ENCODE assay signal across 8 mouse cellular contexts in the genomic region with DNA sequence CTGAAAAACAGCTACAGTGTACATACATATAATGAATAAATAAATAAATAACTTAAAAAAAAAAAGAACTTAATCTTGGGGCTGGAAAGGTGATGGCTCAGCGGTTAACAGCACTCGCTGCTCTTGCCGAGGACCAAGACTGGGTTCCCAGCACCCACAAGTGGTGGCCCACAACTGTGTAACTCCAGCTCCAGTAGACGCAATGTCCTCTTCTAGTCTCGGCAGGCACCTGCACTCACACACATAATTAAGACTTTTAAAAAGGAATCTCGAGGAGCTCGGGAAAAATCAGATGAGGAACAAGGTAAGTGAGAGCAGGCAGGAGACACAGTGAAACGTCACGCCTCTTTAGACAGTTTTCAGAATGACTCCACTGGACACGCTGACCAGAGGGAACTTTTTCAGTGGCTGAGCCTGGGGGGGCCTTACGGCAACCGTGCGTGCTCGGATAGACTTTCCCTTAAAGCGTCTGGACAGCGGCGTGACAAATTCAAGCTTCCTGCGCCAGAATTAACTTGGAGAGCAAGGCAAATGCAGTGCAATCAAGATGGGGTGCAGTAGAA. TPM values are rescaled to one million over a fixed set of nuclear protein-coding genes. Genes with fewer than 3 reads are reported as not detected.
DNase-seq lines count a peak whose midpoint lies in the region; ATAC-seq and TF ChIP-seq lines count a peak whose summit lies in the region.

No protein-coding gene starts in this region.

- H3K79me2 ChIP-seq in CH12.LX (replicated peaks; ENCODE audit: control insufficient read depth, extremely low read depth, insufficient read depth, poor library complexity, severe bottlenecking): peaks cover 52% of the 10 kb centered on the region

- WGBS in heart, embryonic 14.5 days: 13% methylated on average over 18 of the region's 18 CpGs
- WGBS in embryonic facial prominence, embryonic 13.5 days: 14% methylated on average over 18 of the region's 18 CpGs
- 12% methylated on average over 18 of the region's 18 CpGs for WGBS in limb, embryonic 14.5 days

- peak overlapping the region; percentile 73 to 86 for H3K4me3 ChIP-seq in heart, embryonic 14.5 days (ENCODE audit: control insufficient read depth in 1 of 2, insufficient read depth in 1 of 2, low read depth in 1 of 2, low read length in 2 of 2)
- peak overlapping the region; percentile 73 to 99 (median 79) for H3K4me3 ChIP-seq in CH12.LX (replicated peaks in 1 of 3; ENCODE audit: low read depth in 2 of 3, low read length in 2 of 3, poor library complexity in 1 of 3)
- H3K4me3 ChIP-seq in embryonic facial prominence, embryonic 13.5 days: peak overlapping the region; percentile 94
- H3K4me3 ChIP-seq in limb, embryonic 14.5 days (replicated peaks; ENCODE audit: low read length): peak overlapping the region; percentile 86

- TF ChIP-seq EP300 in CH12.LX (IDR thresholded peaks at IDR 0.05; ENCODE audit: low read length): 0 out of 2 replicates have a peak, but pooled peaks have one; percentile 32

- 0 out of 2 replicates have a peak, but pooled peaks have one; percentile 2 for ATAC-seq in heart, embryonic 14.5 days (ENCODE audit: insufficient number of reproducible peaks, insufficient read depth, low FRiP score, low read depth)
- 0 out of 2 replicates have a peak, but pooled peaks have one; percentile 1 for ATAC-seq in embryonic facial prominence, embryonic 13.5 days (ENCODE audit: insufficient number of reproducible peaks, insufficient read depth, low FRiP score, low TSS enrichment, low read depth)
- ATAC-seq in limb, embryonic 14.5 days (ENCODE audit: low FRiP score, low read depth): no peak; the same call in 1 of the 2 replicates

- H3K9me3 ChIP-seq in heart, embryonic 14.5 days (ENCODE audit: control insufficient read depth, low read length): no peaks in the 10 kb centered on the region
- no peaks in the 10 kb centered on the region for H3K9me3 ChIP-seq in CH12.LX (replicated peaks; ENCODE audit: low read length)
- no peaks in the 10 kb centered on the region for H3K9me3 ChIP-seq in embryonic facial prominence, embryonic 13.5 days
- no peaks in the 10 kb centered on the region for H3K9me3 ChIP-seq in limb, embryonic 14.5 days (ENCODE audit: control insufficient read depth, low read length)

- H3K4me1 ChIP-seq in heart, embryonic 14.5 days (ENCODE audit: control insufficient read depth in 2 of 2, insufficient read depth in 2 of 2, low read length in 2 of 2): peaks cover 2 to 8% of the 10 kb centered on the region in 2 experiments; a peak in 3 of 4 replicates
- H3K4me1 ChIP-seq in CH12.LX (ENCODE audit: control insufficient read depth in 1 of 2, insufficient read depth in 2 of 2): peaks cover 14 to 45% of the 10 kb centered on the region in 2 experiments
- H3K4me1 ChIP-seq in embryonic facial prominence, embryonic 13.5 days: peaks cover 16% of the 10 kb centered on the region
- H3K4me1 ChIP-seq in limb, embryonic 14.5 days (ENCODE audit: control insufficient read depth, insufficient read depth, low read length): peaks cover 6% of the 10 kb centered on the region; the same call in 1 of the 2 replicates

- H3K4me2 ChIP-seq in heart, embryonic 14.5 days (ENCODE audit: low read length): peak overlapping the region; percentile 90
- H3K4me2 ChIP-seq in CH12.LX (ENCODE audit: insufficient read depth, low read depth, poor library complexity, severe bottlenecking): peak overlapping the region; percentile 76
- H3K4me2 ChIP-seq in embryonic facial prominence, embryonic 13.5 days: peak overlapping the region; percentile 84
- peak overlapping the region; percentile 91 for H3K4me2 ChIP-seq in limb, embryonic 14.5 days (replicated peaks; ENCODE audit: low read depth, low read length, severe bottlenecking)

- TF ChIP-seq CTCF in CH12.LX (conservative IDR thresholded peaks at IDR 0.05 in 1 of 2, IDR thresholded peaks at IDR 0.05 in 1 of 2; ENCODE audit: low read depth in 2 of 2, low read length in 2 of 2): peak in 1 of 2 experiments; percentile 32; a peak in 2 of 4 replicates

- H3K9ac ChIP-seq in heart, embryonic 14.5 days (ENCODE audit: low read length): peak overlapping the region; percentile 90
- H3K9ac ChIP-seq in CH12.LX (ENCODE audit: insufficient read depth, low read depth): peak overlapping the region; percentile 79
- peak overlapping the region; percentile 89 for H3K9ac ChIP-seq in embryonic facial prominence, embryonic 13.5 days
- peak overlapping the region; percentile 72 for H3K9ac ChIP-seq in limb, embryonic 14.5 days (ENCODE audit: low read depth, low read length, severe bottlenecking)

- intact Hi-C loops in left cerebral cortex, postnatal 14 days (cut with DNase I): no loop called here

- TF ChIP-seq RAD21 in CH12.LX (IDR thresholded peaks at IDR 0.05; ENCODE audit: low read depth, low read length): no peak; the same call in 1 of the 2 replicates

- in situ Hi-C loops in CH12.LX (cut with MboI; ENCODE audit: low pct_ligation_motif_present, low pct_unique_long_range_greater_than_20kb, low sequenced_read_pairs): no loop called here

- no peaks in the 10 kb centered on the region for H3K36me3 ChIP-seq in heart, embryonic 14.5 days (ENCODE audit: control insufficient read depth, insufficient read depth, low read length)
- H3K36me3 ChIP-seq in CH12.LX (replicated peaks in 1 of 2; ENCODE audit: control insufficient read depth in 1 of 2, insufficient read depth in 1 of 2, low read length in 1 of 2): peaks cover 0 to 28% of the 10 kb centered on the region in 2 experiments
- H3K36me3 ChIP-seq in embryonic facial prominence, embryonic 13.5 days: peaks cover 22% of the 10 kb centered on the region
- peaks cover 8% of the 10 kb centered on the region for H3K36me3 ChIP-seq in limb, embryonic 14.5 days (ENCODE audit: control insufficient read depth, insufficient read depth, low read length)
- no peaks in the 10 kb centered on the region for H3K36me3 ChIP-seq in splenic B cell, adult 2 months (ENCODE audit: control insufficient read depth, insufficient read depth, low read length, poor library complexity, severe bottlenecking)

- dilution Hi-C loops in CH12.LX (cut with MboI; ENCODE audit: extremely low pct_ligation_motif_present, extremely low pct_unique_long_range_greater_than_20kb, low sequenced_read_pairs): no loop called here

- H3K27ac ChIP-seq in heart, embryonic 14.5 days (replicated peaks in 1 of 2; ENCODE audit: control insufficient read depth in 1 of 2, insufficient read depth in 1 of 2, low read depth in 2 of 2, low read length in 2 of 2): peak overlapping the region; percentile 82 to 89
- peak overlapping the region; percentile 73 for H3K27ac ChIP-seq in CH12.LX (ENCODE audit: insufficient read depth, low read depth)
- H3K27ac ChIP-seq in embryonic facial prominence, embryonic 13.5 days: peak overlapping the region; percentile 88
- peak overlapping the region; percentile 87 for H3K27ac ChIP-seq in limb, embryonic 14.5 days (replicated peaks; ENCODE audit: low read depth, low read length)

- 0 out of 2 replicates have a peak, but pooled peaks cover 11% of the 10 kb centered on the region for H3K27me3 ChIP-seq in heart, embryonic 14.5 days (ENCODE audit: control insufficient read depth, insufficient read depth, low read length)
- no peaks in the 10 kb centered on the region for H3K27me3 ChIP-seq in CH12.LX (replicated peaks)
- peaks cover 30% of the 10 kb centered on the region for H3K27me3 ChIP-seq in embryonic facial prominence, embryonic 13.5 days
- no peaks in the 10 kb centered on the region for H3K27me3 ChIP-seq in limb, embryonic 14.5 days (ENCODE audit: control insufficient read depth, insufficient read depth, low read length)
- H3K27me3 ChIP-seq in splenic B cell, adult 2 months (ENCODE audit: control insufficient read depth, insufficient read depth, low read length, poor library complexity, severe bottlenecking): no peaks in the 10 kb centered on the region

- TF ChIP-seq POLR2A in CH12.LX (IDR thresholded peaks at IDR 0.05; ENCODE audit: low read depth, low read length): no peak
- no peak for TF ChIP-seq POLR2A in limb, embryonic 14.5 days (IDR thresholded peaks at IDR 0.05; ENCODE audit: borderline replicate concordance, extremely low read depth, insufficient read depth, insufficient read length)

- no peak for DNase-seq in heart, postnatal 4 days
- DNase-seq in CH12.LX (ENCODE audit: extremely low read depth): peak; percentile 24
- DNase-seq in limb, embryonic 14.5 days (ENCODE audit: low spot score): peak; percentile 7
- peak; percentile 13 for DNase-seq in splenic B cell, adult 2 months (ENCODE audit: low read depth, low spot score)
- DNase-seq in left cerebral cortex, postnatal 14 days (ENCODE audit: low spot score in 2 of 2): no peak
- DNase-seq in adrenal gland, postnatal 25 days: no peak

TF ChIP-seq in CH12.LX, 34 proteins besides CTCF, POLR2A, EP300 and RAD21 (continues in another document):
- TF ChIP-seq ZNF384 (IDR thresholded peaks at IDR 0.05; ENCODE audit: low read depth, low read length): no peak
- TF ChIP-seq JUN (IDR thresholded peaks at IDR 0.05; ENCODE audit: insufficient read depth, low read depth, low read length): no peak
- no peak for TF ChIP-seq MEF2A (IDR thresholded peaks at IDR 0.05; ENCODE audit: borderline replicate concordance, low read depth, low read length)
- TF ChIP-seq RCOR1 (conservative IDR thresholded peaks at IDR 0.05; ENCODE audit: low read depth, low read length): no peak; the same call in 1 of the 2 replicates

RNA-seq across cellular contexts. Expression of a gene that starts 0.7 kb away (rescaled TPM):
- 34.5 and 36.4 TPM in 2 replicates for polyA plus RNA-seq in heart, embryonic 14.5 days (2014; fragmentation: Nextera tagmentation; extraction: Ambion mirVana)
- total RNA-seq in heart, postnatal 4 days (2021): 10 to 100 TPM; 30.8 to 31.3 TPM
- total RNA-seq in CH12.LX (2012; rRNA removed) (49.4 and 53.5 TPM in 2 replicates), CH12.LX (2014; rRNA removed) (67.8 and 75.3 TPM in 2 replicates)
- 58.3 and 61.4 TPM in 2 replicates for polyA plus RNA-seq in CH12.LX (2012; ENCODE audit: insufficient read length, low read depth)
- 77.0 and 83.5 TPM in 2 replicates for polyA plus RNA-seq in embryonic facial prominence, embryonic 13.5 days (2015; fragmentation: Nextera tagmentation; extraction: Ambion mirVana)
- polyA plus RNA-seq in limb, embryonic 14.5 days (2012; rRNA removed): 104 and 109 TPM in 2 replicates
- polyA plus RNA-seq in limb, embryonic 14.5 days (2014; fragmentation: Nextera tagmentation; extraction: Ambion mirVana): 66.8 and 69.1 TPM in 2 replicates
- total RNA-seq in left cerebral cortex, postnatal 14 days (2021): 10 to 100 TPM; 49.7 to 50.5 TPM
- total RNA-seq in adrenal gland, postnatal 25 days (2021): 35.3 and 43.7 TPM in 2 replicates

RNA-seq across cellular contexts. Expression of a gene that starts 49.3 kb away (rescaled TPM):
- polyA plus RNA-seq in heart, embryonic 14.5 days (2014; fragmentation: Nextera tagmentation; extraction: Ambion mirVana): 80.1 and 82.5 TPM in 2 replicates
- 10 to 100 TPM; 77.0 to 77.2 TPM for total RNA-seq in heart, postnatal 4 days (2021)
- total RNA-seq in CH12.LX (2012; rRNA removed) (36.3 and 43.6 TPM in 2 replicates), CH12.LX (2014; rRNA removed) (57.0 and 63.5 TPM in 2 replicates)
- polyA plus RNA-seq in CH12.LX (2012; ENCODE audit: insufficient read length, low read depth): 38.1 and 39.0 TPM in 2 replicates
- 68.3 and 68.5 TPM in 2 replicates for polyA plus RNA-seq in embryonic facial prominence, embryonic 13.5 days (2015; fragmentation: Nextera tagmentation; extraction: Ambion mirVana)
- 30.9 and 39.5 TPM in 2 replicates for polyA plus RNA-seq in limb, embryonic 14.5 days (2012; rRNA removed)
- 34.5 and 39.6 TPM in 2 replicates for polyA plus RNA-seq in limb, embryonic 14.5 days (2014; fragmentation: Nextera tagmentation; extraction: Ambion mirVana)
- total RNA-seq in left cerebral cortex, postnatal 14 days (2021): 100 to 1,000 TPM; 101 to 105 TPM
- 41.0 and 47.0 TPM in 2 replicates for total RNA-seq in adrenal gland, postnatal 25 days (2021)

Comparison
In these comparisons a context has a peak if more than half of its experiments do, and no peak if none do; other contexts are left out.
1. DNase-seq: peak in CH12.LX (single experiment), limb, embryonic 14.5 days (single experiment) and splenic B cell, adult 2 months (single experiment); none in heart, postnatal 4 days (single experiment), left cerebral cortex, postnatal 14 days (0 of 2) and adrenal gland, postnatal 25 days (single experiment).
2. Peak in every context shown above with its lines, with median percentiles within 50 percentile points of each other: H3K27ac ChIP-seq, H3K4me2 ChIP-seq, H3K4me3 ChIP-seq and H3K9ac ChIP-seq.